Mouse (Mus musculus) heart, postnatal 10 days (tissue): ENCODE results near the gene Lrch1. TPM values are rescaled to one million over a fixed set of nuclear protein-coding genes. Genes with fewer than 3 reads are reported as not detected.

ENCODE experiments used
- DNase-seq, 2 experiments: peaks; one replicate each; pipeline ENCODE4 v3.0.0; 2021
- intact Hi-C: fragments of 180-260 bp; cut with DNase I; formaldehyde crosslinking; loops from one replicate; pipeline ENCODE4 v1.15.1; 2025
- total RNA-seq, 2 experiments: library from RNA; stranded (reverse); gene quantifications; 2 replicates each; pipeline ENCODE4 v1.2.3; 2021

Lrch1 gene
- total RNA-seq, 2 experiments from 2014 or later = 19.6 to 20.5 TPM

DNA sequence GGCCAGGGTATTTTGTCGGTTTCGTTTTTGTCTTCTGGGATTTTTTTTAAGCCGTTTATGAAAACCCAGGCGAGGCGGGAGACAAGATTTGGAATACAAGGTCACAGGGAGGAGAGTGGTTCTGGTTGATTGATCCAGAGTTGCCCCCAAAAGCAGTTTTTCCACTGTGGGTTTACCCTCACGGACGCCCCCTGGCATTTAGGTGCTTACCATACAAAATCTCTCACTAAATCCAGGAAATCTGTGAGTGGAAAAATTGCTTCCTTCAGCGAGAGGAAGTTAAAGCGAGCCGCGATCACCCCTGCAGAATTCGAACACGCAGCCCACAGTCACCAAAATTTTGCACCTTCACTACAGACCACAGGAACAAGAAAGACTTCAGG lies 329 bp upstream of the Lrch1 start:
- no peak for DNase-seq
- intact Hi-C loops = loop anchor here (5.0 kb wide), 3 partner anchors 101 to 156 kb away; no protein-coding TSS in a partner anchor

DNA sequence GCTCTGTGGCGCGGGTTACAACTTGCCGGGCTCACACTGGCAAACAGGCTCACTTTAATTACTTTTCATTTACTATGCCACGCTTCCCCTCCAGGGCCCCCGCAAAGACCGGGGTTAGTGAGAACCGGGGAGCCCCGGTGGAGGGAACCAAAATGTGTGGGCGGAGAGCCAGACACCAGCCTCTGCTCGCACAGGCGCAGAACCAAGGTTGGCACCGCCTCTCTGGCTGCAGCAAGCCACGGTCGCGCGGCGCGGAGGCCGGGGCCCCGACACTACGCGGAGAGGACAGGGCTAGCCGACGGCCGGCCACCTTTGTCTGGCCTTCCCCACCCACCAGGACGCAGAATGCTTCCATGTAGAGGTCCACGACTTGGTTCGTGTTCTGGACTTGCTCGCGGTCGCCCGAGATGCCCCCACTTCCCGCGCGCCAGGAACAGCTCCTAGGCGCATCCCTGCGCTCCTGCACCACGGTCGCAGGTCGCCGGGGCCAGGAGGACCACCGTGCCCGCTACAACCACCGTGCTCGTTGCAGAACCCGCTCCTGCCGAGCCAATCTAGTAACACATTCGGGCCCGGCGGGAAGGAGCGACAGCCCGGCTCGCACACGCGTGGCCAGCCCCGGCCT lies 813 bp downstream of the Lrch1 start:
- intact Hi-C loops = loop anchor here (1.0 to 5.0 kb wide), 5 partner anchors 79 to 182 kb away; no protein-coding TSS in a partner anchor
- DNase-seq = peak; percentile 85 to 86

DNA sequence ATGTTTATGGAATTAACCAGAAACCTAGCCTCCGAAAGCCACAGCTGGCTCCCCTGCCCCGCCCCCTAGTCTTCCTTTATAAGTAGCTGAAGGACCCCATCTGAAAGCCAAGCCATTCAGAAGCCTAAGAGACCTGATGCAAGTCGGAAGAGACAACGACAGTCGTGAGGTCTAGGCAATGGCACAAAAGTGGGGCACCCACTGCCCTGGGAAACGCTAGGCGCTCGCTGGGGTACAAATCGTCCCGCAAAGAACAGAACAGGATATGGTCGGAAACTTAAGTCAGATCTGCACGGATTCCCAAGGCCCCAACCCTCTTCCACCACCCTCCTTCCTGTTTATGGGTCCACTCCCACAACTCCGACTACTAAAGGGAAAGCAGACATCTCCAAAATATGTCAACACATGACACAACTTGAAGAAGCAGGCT lies 1.3 kb downstream of the Lrch1 start:
- DNase-seq = no peak
- intact Hi-C loops = loop anchor here (1.0 to 5.0 kb wide), 5 partner anchors 78 to 182 kb away; no protein-coding TSS in a partner anchor

DNA sequence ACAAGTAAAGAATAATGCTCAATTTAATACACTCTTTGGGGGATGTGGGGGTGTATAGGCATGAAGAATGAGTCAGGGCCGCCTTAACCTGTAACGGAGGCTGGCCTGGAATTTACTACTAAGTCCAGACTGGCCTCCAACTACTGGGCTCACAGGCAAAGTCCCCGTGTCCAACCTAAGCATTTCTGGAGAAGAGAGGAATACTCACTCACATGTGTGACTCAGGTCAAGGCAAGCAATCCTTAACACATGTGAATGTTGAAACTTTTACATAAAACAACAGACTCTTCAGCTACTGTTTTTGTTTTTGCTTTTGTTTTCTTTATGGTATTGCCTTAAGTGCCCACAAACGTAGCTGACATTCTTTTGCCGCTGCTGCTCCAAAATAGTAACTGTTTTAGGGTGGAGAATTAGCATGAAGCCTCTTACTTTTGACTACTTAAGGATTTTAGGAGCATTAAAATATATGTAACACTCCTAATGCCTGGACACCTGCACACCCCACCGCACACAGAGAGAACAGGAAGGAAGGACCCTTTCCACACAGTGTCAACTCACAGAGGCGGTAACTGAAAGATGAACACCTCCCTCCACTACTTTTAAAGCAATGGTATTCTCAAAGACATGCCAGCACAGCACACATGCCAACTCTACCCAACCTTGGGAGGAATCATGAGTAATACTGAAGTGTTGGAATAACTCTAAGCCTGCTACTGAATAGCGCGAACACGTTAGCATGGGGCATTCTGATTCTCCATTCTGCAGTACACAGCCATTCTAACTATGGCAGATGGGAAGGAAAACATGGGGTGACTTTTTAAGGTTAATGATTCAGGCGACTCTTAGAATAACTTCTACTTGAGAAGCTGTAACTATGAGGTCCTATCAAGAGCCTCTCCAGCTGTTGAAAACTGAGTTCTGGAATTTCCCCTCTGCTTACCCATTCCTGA lies 2.1 kb downstream of the Lrch1 start:
- intact Hi-C loops = loop anchor here (1.0 to 5.0 kb wide), 6 partner anchors 43 to 181 kb away; no protein-coding TSS in a partner anchor
- no peak for DNase-seq

DNA sequence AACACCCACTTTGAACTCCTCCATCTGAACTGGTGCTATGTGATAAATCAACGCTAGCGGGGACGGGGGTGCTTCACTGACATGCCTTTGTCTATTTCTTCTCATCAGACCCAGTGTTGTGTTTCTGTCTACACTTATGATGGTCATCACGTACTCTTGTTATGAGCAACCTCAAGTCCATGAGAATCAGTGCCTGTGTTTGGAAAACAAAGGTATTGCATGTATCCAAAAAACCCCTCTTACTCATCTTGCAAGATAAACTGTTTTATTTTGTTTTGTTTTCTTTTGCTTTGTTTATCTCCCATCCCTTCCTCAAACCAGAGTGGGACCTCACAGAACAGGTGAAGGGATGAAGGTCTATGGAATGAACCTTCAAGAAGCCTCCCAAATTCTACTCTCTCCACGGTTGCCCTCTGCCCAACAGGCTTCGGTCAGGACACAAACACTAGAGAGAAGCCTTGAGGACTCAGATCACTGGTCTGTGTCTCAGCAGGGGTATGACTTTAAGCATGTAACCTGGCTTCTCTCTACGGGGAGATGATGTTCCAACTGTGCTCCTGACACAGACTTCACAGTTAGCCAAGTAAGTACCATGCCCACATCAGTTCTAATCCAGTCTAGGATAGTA lies 3.4 kb downstream of the Lrch1 start:
- DNase-seq = no peak
- intact Hi-C loops = loop anchor here (2.0 kb wide), 1 partner anchor 41 kb away; no protein-coding TSS in a partner anchor

DNA sequence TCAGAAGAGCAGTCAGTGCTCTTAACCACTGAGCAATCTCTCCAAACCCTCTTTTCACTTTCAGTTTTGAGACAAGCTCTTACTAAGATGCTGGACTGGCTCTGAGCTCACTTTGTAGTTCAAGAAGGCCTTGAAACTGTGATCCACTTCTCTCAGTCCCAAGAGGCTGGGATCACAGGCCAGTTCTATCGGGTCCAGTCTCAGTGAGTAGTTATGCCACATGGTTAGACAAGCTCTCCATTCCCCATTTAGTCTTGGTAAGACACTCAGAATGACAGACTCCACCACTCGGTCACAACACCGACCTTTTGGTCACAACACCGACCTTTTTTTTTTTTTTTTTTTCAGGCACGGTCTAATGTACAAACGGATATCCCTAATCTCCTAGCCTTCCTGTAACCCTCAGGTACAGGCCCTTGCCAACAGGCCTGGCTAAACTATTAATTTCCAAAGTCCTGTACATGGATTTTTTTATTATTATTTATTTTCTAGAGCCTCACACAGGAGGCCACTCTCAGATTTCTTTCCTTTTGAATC lies 4.0 kb downstream of the Lrch1 start:
- intact Hi-C loops = loop anchor here (2.0 kb wide), 1 partner anchor 41 kb away; no protein-coding TSS in a partner anchor
- no peak for DNase-seq

DNA sequence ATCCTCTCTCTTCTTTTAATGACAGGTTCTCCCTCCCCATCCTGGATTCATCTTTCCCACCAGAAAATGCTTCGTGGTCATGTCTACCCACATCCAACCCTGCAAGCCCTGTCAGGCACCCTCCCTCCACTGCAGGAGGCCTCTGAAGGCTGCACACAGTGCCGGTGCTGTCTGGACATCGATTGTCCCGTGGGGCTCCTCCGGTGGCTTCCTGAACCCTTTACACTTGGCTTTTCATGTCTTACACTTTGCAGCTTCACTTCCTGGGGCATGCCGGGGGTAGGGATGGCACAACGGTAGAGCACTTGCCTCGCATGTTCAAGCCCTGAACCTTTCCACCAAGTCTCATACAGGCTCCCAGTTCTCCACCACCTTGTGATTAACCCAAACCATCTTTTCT lies 4.7 kb downstream of the Lrch1 start:
- intact Hi-C loops = no loop called here
- no peak for DNase-seq

DNA sequence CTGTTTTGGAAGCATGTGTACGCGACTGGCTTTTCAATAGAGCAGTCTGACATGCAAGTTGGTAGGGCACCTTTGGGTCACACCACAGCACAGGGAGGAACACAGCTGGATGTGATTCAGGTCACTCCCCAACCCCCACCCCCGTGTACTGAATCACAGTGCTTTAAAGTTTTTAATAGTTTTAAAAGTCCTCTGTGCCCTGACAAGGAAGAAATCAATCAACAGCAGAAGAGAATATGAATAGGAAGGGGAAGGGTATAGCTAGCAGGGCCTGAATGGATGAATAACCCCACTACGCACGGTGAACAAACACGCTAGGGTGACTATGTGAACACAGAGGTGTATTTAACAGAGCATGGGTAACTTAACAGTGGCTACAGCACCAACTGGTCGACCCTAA lies 6.1 kb downstream of the Lrch1 start:
- no peak for DNase-seq
- intact Hi-C loops = no loop called here

DNA sequence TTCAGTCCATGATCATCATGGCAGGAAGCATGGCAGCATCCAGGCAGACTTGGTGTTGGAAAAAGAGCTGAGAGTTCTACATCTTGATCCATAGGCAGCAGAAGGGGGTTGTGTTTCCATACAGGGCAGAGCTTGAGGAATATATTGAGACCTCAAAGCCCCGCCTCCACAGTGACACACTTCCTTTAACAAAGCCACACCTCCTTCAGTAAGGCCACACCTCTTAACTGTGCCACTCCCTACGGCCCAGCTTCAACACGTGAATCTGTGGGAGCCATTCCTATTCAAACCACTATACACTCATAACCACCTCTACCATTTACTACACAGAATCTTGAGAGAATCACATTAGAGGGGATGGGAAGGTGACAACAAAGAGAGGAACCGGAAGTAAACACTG lies 6.9 kb downstream of the Lrch1 start:
- DNase-seq = no peak
- intact Hi-C loops = no loop called here

DNA sequence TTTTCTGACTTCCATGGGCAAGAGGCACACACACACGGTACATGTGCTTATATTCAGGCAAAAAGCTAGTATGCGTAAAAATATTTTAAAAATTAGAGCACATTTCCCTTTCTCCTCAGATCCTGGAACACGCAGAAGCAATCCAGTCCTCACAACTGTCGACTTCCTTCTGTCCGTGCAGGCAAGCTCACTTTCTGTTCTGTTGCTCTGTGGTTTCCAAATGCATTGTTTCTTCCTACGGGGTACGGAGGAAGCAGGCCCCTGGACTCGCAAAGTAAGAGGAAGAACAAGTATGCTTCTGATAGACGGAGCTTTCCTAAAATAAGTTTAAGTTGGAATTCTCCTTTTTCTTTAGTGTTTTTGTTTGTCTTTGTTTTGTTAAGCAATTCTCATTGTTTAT lies 8.3 kb downstream of the Lrch1 start:
- DNase-seq = no peak
- intact Hi-C loops = no loop called here

DNA sequence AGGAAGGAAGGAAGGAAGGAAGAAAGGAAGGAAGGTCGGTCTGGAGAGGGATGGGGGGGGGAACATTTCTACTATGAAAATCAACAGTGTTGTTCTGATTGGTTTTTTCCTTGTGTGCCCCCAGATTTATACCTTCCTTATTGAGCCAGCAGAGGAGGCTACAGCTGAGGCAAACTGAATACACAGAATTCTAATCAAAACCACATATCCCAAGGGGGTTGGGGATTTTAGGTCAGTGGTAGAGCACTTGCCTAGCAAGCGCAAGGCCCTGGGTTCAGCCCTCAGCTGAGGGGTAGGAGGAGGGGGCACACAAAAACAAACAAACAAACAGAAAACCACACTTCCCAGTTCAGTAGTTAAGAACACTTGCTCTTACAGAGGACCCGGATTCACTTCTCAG lies 8.8 kb downstream of the Lrch1 start:
- no peak for DNase-seq
- intact Hi-C loops = no loop called here

DNA sequence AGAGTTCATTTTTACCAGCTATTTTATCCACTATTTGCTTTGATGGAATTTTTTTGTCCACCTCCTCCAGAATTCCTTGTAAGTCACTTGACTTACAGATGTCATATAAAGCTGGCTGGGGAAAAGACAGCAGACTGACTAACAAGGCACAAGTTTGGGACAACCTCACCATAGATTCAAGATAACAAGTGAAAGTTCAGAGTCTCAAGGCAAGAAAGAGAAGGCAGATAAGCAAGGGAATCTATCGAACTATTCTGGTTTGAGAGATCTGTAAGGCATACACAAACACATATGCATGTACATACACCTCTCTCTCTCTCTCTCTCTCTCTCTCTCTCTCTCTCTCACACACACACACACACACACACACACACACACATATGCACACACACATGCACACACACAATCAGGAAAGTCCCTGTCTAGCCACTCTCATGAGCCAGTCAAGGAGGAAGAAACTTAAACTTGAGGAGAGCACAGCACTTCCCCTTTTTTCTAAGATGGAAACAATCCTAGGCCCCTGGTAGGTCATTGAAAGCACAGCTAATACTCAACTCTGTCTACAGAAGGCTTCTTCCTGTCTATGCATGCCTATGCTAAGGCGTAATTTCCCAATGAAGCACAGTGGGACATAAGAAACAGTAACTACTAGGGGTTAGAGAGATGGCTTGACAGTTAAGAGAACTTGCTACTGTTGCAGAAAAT lies 11.0 kb downstream of the Lrch1 start:
- intact Hi-C loops = no loop called here
- no peak for DNase-seq

DNA sequence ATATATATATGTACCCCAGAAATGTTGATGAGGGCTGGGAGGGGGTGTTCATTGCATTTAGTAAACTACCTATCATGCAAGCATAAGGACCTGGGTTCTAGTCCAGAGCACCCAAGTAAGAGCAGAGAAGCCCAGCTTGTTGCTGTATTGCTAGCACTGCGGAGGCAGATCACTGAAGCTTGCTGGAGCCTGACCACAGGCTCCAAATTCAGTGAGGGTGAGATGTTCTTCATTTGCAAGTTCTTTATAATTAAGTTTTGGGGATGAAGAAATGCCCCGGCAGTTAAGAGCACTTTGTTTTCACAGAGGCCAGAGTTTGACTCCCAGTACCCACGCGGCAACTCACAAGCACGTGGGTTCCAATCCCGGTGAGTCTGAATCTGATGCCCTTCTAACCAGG lies 12.6 kb downstream of the Lrch1 start:
- DNase-seq = no peak
- intact Hi-C loops = no loop called here

DNA sequence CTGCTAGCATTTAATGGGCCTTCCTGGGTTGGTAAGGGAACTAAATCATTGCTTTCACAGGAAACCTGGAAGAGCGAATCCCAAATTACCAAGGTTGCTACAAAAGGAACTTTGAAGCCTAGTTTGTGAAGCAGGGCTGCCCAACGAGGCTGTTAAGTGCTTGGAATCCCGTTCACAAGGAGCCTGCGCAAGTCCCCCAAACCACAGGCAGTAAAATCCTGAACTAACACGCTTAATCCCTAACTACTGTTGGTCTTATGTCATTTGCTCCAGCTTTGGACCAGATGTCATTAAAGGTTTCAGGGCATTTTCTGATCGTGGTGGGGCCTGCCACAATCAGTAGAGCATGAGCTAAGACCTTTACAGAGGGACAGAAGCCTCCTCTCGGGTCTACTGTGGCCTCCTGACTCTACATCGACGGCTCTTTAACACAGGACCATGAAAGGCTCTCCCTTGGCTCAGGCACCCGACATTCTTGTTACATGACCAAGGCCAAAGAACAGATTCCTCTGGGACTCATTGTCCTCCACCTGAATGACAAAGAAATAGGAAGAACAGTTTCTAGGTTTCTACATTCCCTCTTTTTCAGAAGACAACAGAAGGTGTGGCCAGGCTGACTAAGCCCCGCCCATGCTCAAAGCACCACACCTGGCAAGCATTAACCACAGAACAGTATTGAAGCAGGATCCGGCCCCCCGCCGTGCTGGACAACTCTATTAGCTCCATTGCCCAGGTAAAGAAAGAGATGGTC lies 13.5 kb downstream of the Lrch1 start:
- peak; percentile 52 to 63 for DNase-seq
- intact Hi-C loops = no loop called here

DNA sequence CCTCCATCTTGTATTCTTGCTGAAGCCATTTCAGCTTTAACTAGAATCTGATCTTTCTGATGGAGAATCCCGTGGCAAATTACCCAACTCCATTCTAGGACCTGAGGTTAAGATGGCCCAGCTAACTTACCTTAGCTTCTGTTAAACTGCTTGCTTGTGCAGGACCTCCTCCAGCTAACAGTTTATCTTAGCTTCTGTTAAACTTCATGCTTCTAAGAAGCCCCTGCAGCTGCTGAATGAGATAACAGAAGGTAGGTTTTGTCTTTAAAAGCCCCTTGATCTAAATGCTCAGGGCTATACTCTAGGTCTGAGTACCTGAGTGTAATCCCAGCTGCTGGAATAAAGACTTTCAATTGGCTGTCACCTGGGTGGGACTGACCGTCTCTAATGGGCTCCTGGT lies 17.9 kb downstream of the Lrch1 start:
- no peak for DNase-seq
- intact Hi-C loops = no loop called here

DNA sequence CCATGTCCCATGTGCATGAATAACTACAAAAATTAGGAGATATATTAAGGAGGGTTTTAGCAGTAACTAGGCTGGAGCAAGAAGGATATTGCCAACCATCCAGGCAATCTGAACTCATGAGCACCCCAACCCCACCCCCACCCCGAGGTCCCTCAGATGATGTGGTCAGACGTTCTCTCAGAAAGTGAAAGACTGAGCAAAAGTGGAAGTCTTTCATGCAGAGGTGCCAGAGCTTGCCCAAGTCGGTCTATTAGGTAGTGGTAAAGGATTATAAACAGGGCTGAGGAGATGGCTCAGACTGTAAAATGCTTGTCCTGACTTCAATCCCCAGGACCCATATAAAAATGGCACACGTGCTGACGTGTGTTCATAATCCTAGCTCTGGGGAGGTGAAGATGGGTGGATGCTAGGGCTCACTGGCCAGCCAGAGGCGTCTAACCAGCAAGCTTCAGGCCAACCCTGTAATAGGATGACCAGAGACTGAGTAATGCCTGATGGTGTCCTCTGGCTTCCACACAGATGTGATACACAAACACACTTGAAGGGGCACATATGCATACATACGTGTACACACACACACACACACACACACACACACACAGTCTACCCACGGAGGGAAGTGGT lies 18.8 kb downstream of the Lrch1 start:
- no peak for DNase-seq
- intact Hi-C loops = no loop called here

DNA sequence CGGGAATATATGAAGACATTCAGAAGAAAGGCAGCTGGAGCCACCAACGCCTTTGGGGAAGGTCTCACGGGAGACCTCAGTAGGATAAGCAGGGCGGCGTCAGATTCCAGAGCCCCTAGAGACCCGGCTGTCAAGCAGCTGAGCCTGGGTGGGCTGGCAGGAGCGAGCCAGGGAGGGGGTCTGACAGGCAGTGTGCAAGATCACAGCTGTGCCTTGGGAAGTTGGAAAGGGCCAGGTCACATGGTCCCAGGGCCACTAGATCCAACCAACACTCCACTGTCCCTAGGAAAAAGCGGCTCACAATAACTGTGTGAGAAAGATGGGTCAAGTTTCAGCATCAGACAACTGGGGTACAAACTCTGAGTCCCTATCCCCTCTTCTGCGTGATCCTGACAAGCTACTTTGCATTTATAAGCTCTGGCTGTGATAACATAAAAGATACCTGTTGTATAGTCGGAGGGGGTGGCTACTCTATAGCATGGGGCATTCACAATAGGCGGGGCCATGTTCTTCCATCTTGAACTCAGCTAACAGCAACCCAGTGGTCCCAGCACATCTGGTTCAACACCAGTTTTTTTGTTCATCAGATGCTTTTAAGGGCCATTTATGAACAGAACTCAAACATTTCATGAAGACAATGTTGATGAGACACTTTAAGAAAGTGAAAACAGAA lies 20.6 kb downstream of the Lrch1 start:
- DNase-seq = peak; percentile 65 to 66
- intact Hi-C loops = no loop called here

DNA sequence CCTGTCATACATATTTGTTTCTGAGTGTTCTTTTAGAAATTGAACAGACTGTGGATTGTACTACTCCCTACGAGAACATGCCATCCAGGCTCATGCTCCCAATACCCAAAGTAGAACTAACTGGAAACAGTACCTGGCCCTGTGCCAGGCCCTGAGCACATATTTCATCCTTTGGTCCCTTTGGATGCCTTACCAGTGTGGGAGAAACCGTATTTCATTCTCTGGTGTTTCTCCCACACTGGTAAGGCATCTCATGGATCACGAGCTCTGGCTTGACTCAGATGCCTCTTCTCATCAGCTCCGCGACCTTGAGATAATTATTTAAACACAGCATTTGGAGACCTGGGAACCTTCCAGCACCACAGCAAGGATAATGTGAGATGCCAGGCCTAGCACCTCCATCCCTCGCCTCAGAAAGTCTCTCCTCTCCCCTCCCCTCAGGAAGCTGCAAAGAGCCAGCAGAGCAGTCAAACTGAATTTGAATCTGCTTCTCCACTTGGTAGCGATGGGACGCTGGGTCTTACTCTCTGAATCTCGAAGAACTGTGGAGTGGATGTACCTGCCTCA lies 21.6 kb downstream of the Lrch1 start:
- DNase-seq = no peak
- intact Hi-C loops = no loop called here
